Mouse (Mus musculus): ENCODE data around the gene Plekhh3.
A peak's percentile ranks its signal among the peaks of the same experiment; 100 is the strongest.

The Plekhh3 gene

DNA sequence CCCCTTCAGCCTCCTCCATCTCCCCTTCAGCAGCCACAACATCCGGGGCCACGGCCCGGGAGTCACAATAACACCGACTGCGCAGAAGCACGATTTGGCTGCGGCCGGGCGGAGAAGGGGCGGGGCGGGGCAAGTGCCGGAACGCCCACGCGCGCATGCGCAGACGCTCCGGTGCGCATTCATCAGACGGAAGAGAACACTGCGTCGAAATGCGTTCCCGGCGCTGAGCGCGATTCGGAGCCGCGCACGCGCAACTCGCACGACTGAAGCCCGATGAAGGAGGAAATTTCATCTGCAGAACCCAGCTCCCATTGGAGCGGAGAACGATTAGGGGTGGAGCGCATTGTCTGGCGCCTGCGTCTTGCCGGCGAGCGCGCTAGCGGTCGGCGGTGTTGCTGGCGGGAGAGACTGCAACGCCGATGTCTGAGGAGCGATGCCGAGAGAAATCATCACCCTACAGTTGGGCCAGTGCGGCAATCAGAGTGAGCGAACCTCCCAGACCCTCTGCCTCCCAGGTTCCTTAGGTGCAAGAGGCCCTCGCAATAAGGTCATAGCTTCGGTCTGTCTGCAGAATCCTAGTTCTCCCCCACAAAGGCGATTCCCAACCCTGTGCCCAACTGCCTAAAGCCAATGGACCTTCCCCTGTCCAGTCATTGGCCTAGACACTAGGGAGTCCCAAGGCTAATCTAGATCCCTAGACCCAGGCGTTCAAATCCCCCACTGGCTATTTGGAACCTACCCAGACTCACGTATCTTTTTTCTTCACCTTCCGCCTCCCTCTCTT lies 51.2 kb downstream of the Plekhh3 start, which contains the start of the genes Retreg3 and Tubg1:
Gene Retreg3 (minus strand): TSS at position 133 of the 784 bp plus-strand sequence.
Gene Tubg1 (plus strand): TSS at position 178 of the 784 bp plus-strand sequence.
- DNase-seq (ENCODE audit: low spot score), result peak; percentile 99

GRCm38 (mm10) chr11:101119131-101119760 lies 51.9 kb downstream of the Plekhh3 start:
- DNase-seq (ENCODE audit: low spot score), result no peak

DNA sequence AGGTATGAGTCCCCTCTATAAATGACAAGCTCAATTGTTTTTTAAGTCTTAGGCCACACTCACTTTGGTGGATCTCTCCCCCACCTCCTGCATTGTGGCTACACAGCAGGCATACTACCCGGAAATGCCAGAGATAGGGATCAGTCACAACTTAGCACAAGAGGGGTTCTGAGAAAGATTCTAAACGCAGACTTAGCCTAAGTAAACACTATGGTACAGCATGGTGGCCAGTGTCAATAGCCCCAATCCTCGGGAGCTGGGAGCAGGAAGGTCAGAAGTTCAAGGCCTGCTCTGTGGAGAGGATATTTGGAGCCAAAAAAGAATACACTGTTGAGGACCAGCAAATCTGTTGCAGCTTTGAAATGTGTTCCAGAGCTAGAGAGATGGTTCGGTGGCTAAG lies 53.0 kb downstream of the Plekhh3 start:
- DNase-seq (ENCODE audit: low spot score), result no peak

DNA sequence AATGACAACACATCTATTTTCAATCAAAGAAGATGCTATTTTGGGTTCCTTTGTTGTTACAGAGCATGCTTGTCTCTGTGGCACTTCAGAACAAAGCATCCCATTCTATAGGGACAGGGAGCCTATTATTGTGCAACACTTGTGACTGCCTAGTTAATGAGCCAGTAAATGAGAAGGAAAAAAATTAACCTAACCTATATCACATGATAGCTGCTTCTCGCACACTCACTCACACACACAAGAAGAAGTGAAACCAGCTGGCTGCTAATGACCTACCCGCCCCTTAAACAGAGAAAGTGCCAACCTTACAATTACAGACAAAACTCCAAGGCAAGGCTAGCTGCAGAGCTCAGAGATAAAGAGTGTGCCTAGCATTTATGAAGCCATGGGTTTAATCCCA lies 55.6 kb downstream of the Plekhh3 start:
- DNase-seq (ENCODE audit: low spot score), result peak; percentile 35
